Mouse (Mus musculus): ENCODE measurements around the gene Xpr1. TPM values are rescaled to one million over a fixed set of nuclear protein-coding genes. Genes with fewer than 3 reads are reported as not detected.
A peak's percentile ranks its signal among the peaks of the same experiment; 100 is the strongest.

Gene Xpr1
- total RNA-seq, 2 experiments from 2014 or later: 91.4 to 93.4 TPM

GRCm38 (mm10) chr1:155348491-155348890 lies 68.7 kb downstream of the Xpr1 start:
- no peak for DNase-seq (ENCODE audit: low spot score in 2 of 2)
- intact Hi-C loops (cut with DNase I): no loop called here

- DNase-seq (ENCODE audit: low spot score in 2 of 2): no peak
- intact Hi-C loops (cut with DNase I): no loop called here
Observed at GRCm38 (mm10) chr1:155347339-155347738, 69.9 kb downstream of the Xpr1 start.

- intact Hi-C loops (cut with DNase I): no loop called here
- no peak for DNase-seq (ENCODE audit: low spot score in 2 of 2)
Observed at GRCm38 (mm10) chr1:155344019-155344418, 73.2 kb downstream of the Xpr1 start.

- intact Hi-C loops (cut with DNase I): no loop called here
- DNase-seq (ENCODE audit: low spot score in 2 of 2): no peak
Observed at GRCm38 (mm10) chr1:155339622-155340021, 77.6 kb downstream of the Xpr1 start.

GRCm38 (mm10) chr1:155337315-155337714 lies 79.9 kb downstream of the Xpr1 start:
- intact Hi-C loops (cut with DNase I): no loop called here
- no peak for DNase-seq (ENCODE audit: low spot score in 2 of 2)

GRCm38 (mm10) chr1:155335963-155336362 lies 81.3 kb downstream of the Xpr1 start:
- intact Hi-C loops (cut with DNase I): no loop called here
- no peak for DNase-seq (ENCODE audit: low spot score in 2 of 2)

GRCm38 (mm10) chr1:155322183-155322582 lies 95.0 kb downstream of the Xpr1 start:
- DNase-seq (ENCODE audit: low spot score in 2 of 2): no peak
- intact Hi-C loops (cut with DNase I): no loop called here

- intact Hi-C loops (cut with DNase I): no loop called here
- DNase-seq (ENCODE audit: low spot score in 2 of 2): no peak
Observed at GRCm38 (mm10) chr1:155320091-155320833, 97.0 kb downstream of the Xpr1 start.

GRCm38 (mm10) chr1:155319513-155319912 lies 97.7 kb downstream of the Xpr1 start:
- intact Hi-C loops (cut with DNase I): no loop called here

GRCm38 (mm10) chr1:155311672-155312071 lies 105.5 kb downstream of the Xpr1 start:
- intact Hi-C loops (cut with DNase I): no loop called here
- DNase-seq (ENCODE audit: low spot score in 2 of 2): no peak

More at GRCm38 (mm10) chr1:155319513-155319912, 97.7 kb downstream of the Xpr1 start:
- no peak for DNase-seq (ENCODE audit: low spot score in 2 of 2)

GRCm38 (mm10) chr1:155306879-155307278 lies 110.3 kb downstream of the Xpr1 start:
- peak; percentile 42 to 46 for DNase-seq (ENCODE audit: low spot score in 2 of 2)
- intact Hi-C loops (cut with DNase I): loop anchor here (5.0 kb wide), 1 partner anchor 80 kb away; no protein-coding TSS in a partner anchor

- intact Hi-C loops (cut with DNase I): no loop called here
- DNase-seq (ENCODE audit: low spot score in 2 of 2): no peak
Observed at GRCm38 (mm10) chr1:155303402-155303801, 113.8 kb downstream of the Xpr1 start.

- intact Hi-C loops (cut with DNase I): loop anchor here (2.0 kb wide), 1 partner anchor 239 kb away; no protein-coding TSS in a partner anchor
- DNase-seq (ENCODE audit: low spot score in 2 of 2): no peak
Observed at GRCm38 (mm10) chr1:155297615-155298014, 119.6 kb downstream of the Xpr1 start.

GRCm38 (mm10) chr1:155297203-155297602 lies 120.0 kb downstream of the Xpr1 start:
- intact Hi-C loops (cut with DNase I): loop anchor here (2.0 kb wide), 1 partner anchor 240 kb away; no protein-coding TSS in a partner anchor

GRCm38 (mm10) chr1:155293446-155293845 lies 123.8 kb downstream of the Xpr1 start:
- intact Hi-C loops (cut with DNase I): loop anchor here (5.0 kb wide), 2 partner anchors 124 to 224 kb away; partner anchors contain the start of gene Xpr1
- DNase-seq (ENCODE audit: low spot score in 2 of 2): peak; percentile 76 to 86

More at GRCm38 (mm10) chr1:155297203-155297602, 120.0 kb downstream of the Xpr1 start:
- DNase-seq (ENCODE audit: low spot score in 2 of 2): no peak

- no peak for DNase-seq (ENCODE audit: low spot score in 2 of 2)
- intact Hi-C loops (cut with DNase I): no loop called here
Observed at GRCm38 (mm10) chr1:155289411-155289810, 127.8 kb downstream of the Xpr1 start.

GRCm38 (mm10) chr1:155288033-155288432 lies 129.2 kb downstream of the Xpr1 start:
- intact Hi-C loops (cut with DNase I): no loop called here
- no peak for DNase-seq (ENCODE audit: low spot score in 2 of 2)

GRCm38 (mm10) chr1:155283808-155284207 lies 133.4 kb downstream of the Xpr1 start:
- intact Hi-C loops (cut with DNase I): loop anchor here (5.0 kb wide), 1 partner anchor 497 kb away; no protein-coding TSS in a partner anchor

GRCm38 (mm10) chr1:155281003-155281793 lies 136.0 kb downstream of the Xpr1 start:
- DNase-seq (ENCODE audit: low spot score in 2 of 2): peak; percentile 84 to 86
- intact Hi-C loops (cut with DNase I): loop anchor here (2.0 to 5.0 kb wide), 3 partner anchors 62 to 494 kb away; no protein-coding TSS in a partner anchor

More at GRCm38 (mm10) chr1:155283808-155284207, 133.4 kb downstream of the Xpr1 start:
- no peak for DNase-seq (ENCODE audit: low spot score in 2 of 2)

GRCm38 (mm10) chr1:155280306-155280705 lies 136.9 kb downstream of the Xpr1 start:
- intact Hi-C loops (cut with DNase I): loop anchor here (2.0 to 5.0 kb wide), 3 partner anchors 62 to 493 kb away; no protein-coding TSS in a partner anchor
- DNase-seq (ENCODE audit: low spot score in 2 of 2): no peak
